In the genomic region with DNA sequence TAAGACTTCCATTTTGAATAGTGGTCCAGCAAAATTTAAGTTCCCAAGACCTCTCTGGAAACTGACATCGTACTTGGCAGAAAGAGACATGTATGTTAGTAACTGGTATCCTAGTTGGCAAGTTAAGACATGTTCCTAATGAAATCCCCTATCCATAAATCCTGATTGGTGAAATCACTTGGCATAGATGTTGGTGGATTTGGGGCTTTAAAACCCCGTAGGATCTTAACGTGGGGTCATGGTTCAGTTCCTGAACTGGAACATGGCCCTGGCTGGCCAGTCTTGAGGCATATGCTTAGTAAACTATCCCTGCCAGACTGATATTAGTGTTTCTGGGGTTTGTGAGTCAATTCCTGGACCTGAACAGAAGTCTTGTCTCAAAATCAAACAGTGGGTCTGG, we compare ENCODE assay signal across 17 mouse cellular contexts.
"Had no signal": no experiment of that assay in that cellular context is flagged by ENCODE, and none has a peak within 500 bp of the region (broad histone marks: within the 10 kb centered on the region; RNA-seq: fewer than 3 reads in every experiment).

No protein-coding gene starts in this region.

- H3K4me3 ChIP-seq: lung, embryonic 15.5 days; megakaryocyte, embryonic 14.5 days; midbrain, embryonic 12.5 days; neural tube, embryonic 12.5 days; stomach, embryonic 15.5 days had no signal

- H3K9me3 ChIP-seq: lung, embryonic 15.5 days; megakaryocyte, embryonic 14.5 days; midbrain, embryonic 12.5 days; neural tube, embryonic 12.5 days; stomach, embryonic 15.5 days had no signal

- H3K9ac ChIP-seq: liver, postnatal 0 days; lung, embryonic 15.5 days; midbrain, embryonic 12.5 days; neural tube, embryonic 12.5 days; stomach, embryonic 15.5 days had no signal

- ATAC-seq: liver, postnatal 0 days; lung, postnatal 0 days; midbrain, embryonic 16.5 days had no signal

- DNase-seq: liver, postnatal 0 days; lung, adult 2 months; lung, postnatal 14 days; lung, postnatal 36 days; midbrain, embryonic 14.5 days; right cerebral cortex, postnatal 14 days; thymus, adult 2 months; thymus, postnatal 25 days had no signal

- H3K36me3 ChIP-seq: lung, embryonic 15.5 days; midbrain, embryonic 12.5 days; neural tube, embryonic 12.5 days; stomach, embryonic 15.5 days had no signal

- H3K4me1 ChIP-seq: lung, embryonic 15.5 days; midbrain, embryonic 12.5 days; neural tube, embryonic 12.5 days; stomach, embryonic 15.5 days had no signal

- H3K4me2 ChIP-seq: lung, embryonic 15.5 days; midbrain, embryonic 12.5 days; neural tube, embryonic 12.5 days; stomach, embryonic 15.5 days had no signal

- H3K27me3 ChIP-seq: lung, embryonic 15.5 days; midbrain, embryonic 12.5 days; neural tube, embryonic 12.5 days; stomach, embryonic 15.5 days had no signal

- H3K27ac ChIP-seq: lung, embryonic 15.5 days; macrophage; midbrain, embryonic 12.5 days; neural tube, embryonic 12.5 days; stomach, embryonic 15.5 days; stomach, postnatal 0 days had no signal
